25 mouse cellular contexts compared by ENCODE assay signal in the genomic region with DNA sequence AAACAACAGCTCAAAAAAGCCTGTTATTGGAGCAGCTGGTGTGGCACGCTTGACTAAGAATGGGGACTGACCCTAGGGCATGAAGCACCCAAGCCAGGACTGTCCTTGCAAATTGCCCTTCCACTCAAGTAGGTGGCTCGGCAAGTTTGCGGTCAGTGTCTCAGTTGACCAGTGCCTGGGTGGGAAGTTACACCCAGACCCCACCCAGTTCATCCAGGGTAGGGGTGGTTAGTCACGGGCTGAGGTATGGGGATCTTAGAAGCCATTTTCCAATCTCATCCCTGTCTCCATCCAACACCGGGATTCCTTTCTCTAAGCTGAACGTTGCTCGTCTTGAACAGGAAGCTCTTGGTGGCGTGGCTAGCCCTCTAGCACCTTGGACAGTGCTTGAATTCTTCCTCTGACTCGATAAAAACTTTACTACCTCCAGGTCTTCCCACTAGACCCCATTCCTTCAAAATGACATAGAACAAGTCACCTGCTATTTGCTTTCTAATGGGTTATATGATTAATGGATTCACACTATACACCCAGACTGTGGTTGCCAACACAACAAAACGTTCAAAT. TPM values are rescaled to one million over a fixed set of nuclear protein-coding genes. Genes with fewer than 3 reads are reported as not detected.
DNase-seq lines count a peak whose midpoint lies in the region.
"Had no signal": no experiment of that assay in that cellular context is flagged by ENCODE, and none has a peak within 500 bp of the region (broad histone marks: within the 10 kb centered on the region; RNA-seq: fewer than 3 reads in every experiment).

No protein-coding gene starts in this region.

- DNase-seq in heart, adult 11 months: peak; percentile 79
- no peak for DNase-seq in heart, postnatal 14 days
- DNase-seq in testis, postnatal 10 days (ENCODE audit: low spot score): peak; percentile 28
- no peak for DNase-seq in testis, postnatal 14 days (ENCODE audit: low spot score)
- peak; percentile 43 for DNase-seq in ZHBTc4 (ENCODE audit: low read depth, low spot score)
- no peak for DNase-seq in thymus, postnatal 0 days (ENCODE audit: low spot score)
- DNase-seq in urinary bladder, postnatal 10 days (ENCODE audit: low spot score): no peak
- DNase-seq in spleen, postnatal 36 days (ENCODE audit: low spot score in 2 of 2): no peak
- DNase-seq: adrenal gland, adult 2 months; adrenal gland, postnatal 25 days; cerebellum, adult 18-20 months; cerebellum, postnatal 10 days; gastrocnemius, postnatal 36 days; heart, adult 2 months; heart, postnatal 4 days had no signal

- intact Hi-C loops in heart, postnatal 14 days (cut with DNase I): no loop called here

RNA-seq across cellular contexts. Expression of a gene that starts 10.8 kb away (rescaled TPM):
- under 1 TPM; 0.33 to 0.39 TPM for total RNA-seq in heart, postnatal 14 days (2021)
- 1.3 and 1.8 TPM in 2 replicates for polyA plus RNA-seq in thymus, postnatal 0 days (2015; fragmentation: Nextera tagmentation; extraction: Ambion mirVana)
- total RNA-seq: gastrocnemius, adult 8-10 months; gastrocnemius, postnatal 36 days had no signal
- polyA plus RNA-seq: inflammation-experienced regulatory T-cells, adult 6 months had no signal

RNA-seq across cellular contexts. Expression of a gene that starts 16.7 kb away (rescaled TPM):
- under 1 TPM; 0.29 to 0.33 TPM for total RNA-seq in heart, postnatal 14 days (2021)
- polyA plus RNA-seq in thymus, postnatal 0 days (2015; fragmentation: Nextera tagmentation; extraction: Ambion mirVana): 0.21 and 0.23 TPM in 2 replicates
- total RNA-seq: adrenal gland, postnatal 25 days had no signal

RNA-seq across cellular contexts. Expression of a gene that starts 32.5 kb away (rescaled TPM):
- under 1 TPM in 1 of 2 experiments, not detected in 1; 0.14 TPM for total RNA-seq in heart, postnatal 14 days (2021)
- polyA plus RNA-seq in thymus, postnatal 0 days (2015; fragmentation: Nextera tagmentation; extraction: Ambion mirVana): not detected in 2 replicates
- total RNA-seq: ES-E14; gastrocnemius, postnatal 36 days; heart, postnatal 4 days had no signal
- polyA plus RNA-seq: embryonic facial prominence, embryonic 12.5 days; forebrain, embryonic 11.5 days; forebrain, embryonic 15.5 days; heart, embryonic 12.5 days; heart, embryonic 16.5 days; hindbrain, embryonic 12.5 days; hindbrain, embryonic 16.5 days; inflammation-experienced regulatory T-cells, adult 6 months had no signal

Comparison
In these comparisons a context has a peak if more than half of its experiments do, and no peak if none do; other contexts are left out.
1. DNase-seq: peak in heart, adult 11 months (single experiment), testis, postnatal 10 days (single experiment) and ZHBTc4 (single experiment); none in heart, postnatal 14 days (0 of 2), testis, postnatal 14 days (single experiment), thymus, postnatal 0 days (single experiment), urinary bladder, postnatal 10 days (single experiment) and spleen, postnatal 36 days (0 of 2).